Mouse (Mus musculus) adrenal gland, adult 8-10 months (tissue): ENCODE measurements around the gene Tbxa2r. TPM values are rescaled to one million over a fixed set of nuclear protein-coding genes. Genes with fewer than 3 reads are reported as not detected.
A peak's percentile ranks its signal among the peaks of the same experiment; 100 is the strongest.

Source experiments
- DNase-seq: peaks from one replicate; pipeline ENCODE4 v3.0.0; 2022
- total RNA-seq, 4 experiments: library from RNA; stranded (reverse); gene quantifications; 2 replicates each; pipeline ENCODE4 v1.2.4; 2022

Gene Tbxa2r
- total RNA-seq, 4 experiments from 2014 or later = 35.6 to 52.1 (median 42.0) TPM

GRCm38 (mm10) chr10:81346453-81347067 is 18.0 kb downstream of the Tbxa2r start:
- peak; percentile 80 for DNase-seq

DNA sequence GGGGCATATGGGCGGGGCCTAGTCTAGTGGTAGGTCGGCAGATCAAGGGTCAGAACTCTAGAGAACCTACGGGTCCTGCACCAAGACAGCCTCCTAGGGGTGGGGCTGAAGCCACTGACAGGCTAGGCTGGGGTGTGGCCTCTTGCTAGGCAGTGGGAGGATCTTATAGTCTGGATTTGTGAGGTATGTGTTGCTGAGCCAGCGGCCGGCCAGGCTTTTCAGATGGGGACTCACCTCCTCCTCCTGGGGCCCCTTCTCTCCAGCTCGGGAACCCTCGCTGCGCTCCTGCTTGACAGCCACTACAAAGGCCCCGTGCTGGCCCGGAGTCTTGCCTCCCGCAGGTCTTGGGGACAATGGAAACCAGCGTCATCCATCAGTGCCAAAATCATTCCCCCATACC is 20.6 kb downstream of the Tbxa2r start:
- DNase-seq = no peak

GRCm38 (mm10) chr10:81349961-81350350 is 21.4 kb downstream of the Tbxa2r start:
- DNase-seq = no peak

DNA sequence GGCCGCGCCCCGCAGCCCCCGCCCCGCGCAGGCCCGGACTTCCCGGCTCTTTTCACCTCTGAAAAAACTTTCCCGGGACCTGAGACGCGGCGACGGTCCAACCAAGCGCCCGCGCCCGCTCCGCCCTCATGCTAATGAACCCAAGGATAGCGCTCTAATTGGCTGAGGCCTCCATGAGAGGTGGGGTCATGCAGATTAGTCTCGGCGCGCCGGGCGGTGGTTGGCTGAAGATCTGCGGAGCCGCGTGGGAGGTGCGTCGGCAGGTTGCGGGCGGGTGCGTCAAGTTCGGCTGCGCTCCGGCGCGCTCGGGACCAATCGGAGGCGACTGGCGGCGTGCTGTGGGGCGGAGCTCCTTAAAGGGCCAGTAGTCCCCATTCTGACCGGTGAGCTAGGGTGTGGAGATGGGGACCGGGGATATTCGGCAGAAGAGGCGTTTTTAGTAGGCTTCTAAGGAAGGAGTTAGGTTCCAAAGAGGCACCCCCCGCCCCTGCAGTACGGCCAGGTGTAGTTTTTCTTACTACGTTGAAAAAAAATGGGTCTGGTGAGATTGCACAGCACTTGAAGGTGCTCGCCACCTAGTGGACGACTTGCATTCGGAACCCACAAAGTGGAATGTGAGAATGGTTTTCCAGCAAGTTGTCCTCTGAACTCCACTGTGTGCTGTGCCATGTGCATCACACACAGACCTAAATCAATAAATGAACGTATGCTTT is 22.0 kb downstream of the Tbxa2r start, which contains the start of gene Hmg20b:
Gene Hmg20b, minus strand, starts transcription at position 130 of the 713 bp plus-strand sequence.
- DNase-seq = peak; percentile 99

DNA sequence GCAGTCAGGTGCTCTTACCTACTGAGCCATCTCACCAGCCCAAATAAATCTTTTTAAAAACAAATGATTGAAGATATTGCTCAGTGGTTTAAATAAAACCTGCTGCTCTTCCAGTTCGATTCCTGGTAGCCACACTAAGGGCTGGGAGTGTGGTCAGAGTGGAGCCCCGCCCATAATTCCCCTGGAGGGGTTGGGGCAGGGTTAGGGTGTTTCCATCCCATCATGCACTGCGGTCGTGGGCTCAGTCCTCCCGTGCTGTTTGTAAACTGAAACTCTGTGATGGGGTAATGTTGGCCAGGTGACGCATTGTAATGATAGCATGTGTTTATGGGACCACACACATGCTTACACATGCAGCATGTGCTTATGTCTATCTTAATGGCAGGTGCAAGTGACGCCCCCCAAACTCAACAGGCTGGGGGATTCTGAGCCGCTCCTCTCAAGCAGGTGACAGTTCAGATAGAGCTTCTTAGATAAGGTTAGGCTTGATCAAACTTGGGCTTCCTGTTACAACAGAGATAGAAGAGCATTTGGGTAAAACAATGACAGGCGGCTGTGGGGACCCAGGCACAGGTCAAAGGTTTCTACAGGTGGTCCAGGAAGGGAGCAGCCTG is 23.3 kb downstream of the Tbxa2r start:
- DNase-seq = no peak

DNA sequence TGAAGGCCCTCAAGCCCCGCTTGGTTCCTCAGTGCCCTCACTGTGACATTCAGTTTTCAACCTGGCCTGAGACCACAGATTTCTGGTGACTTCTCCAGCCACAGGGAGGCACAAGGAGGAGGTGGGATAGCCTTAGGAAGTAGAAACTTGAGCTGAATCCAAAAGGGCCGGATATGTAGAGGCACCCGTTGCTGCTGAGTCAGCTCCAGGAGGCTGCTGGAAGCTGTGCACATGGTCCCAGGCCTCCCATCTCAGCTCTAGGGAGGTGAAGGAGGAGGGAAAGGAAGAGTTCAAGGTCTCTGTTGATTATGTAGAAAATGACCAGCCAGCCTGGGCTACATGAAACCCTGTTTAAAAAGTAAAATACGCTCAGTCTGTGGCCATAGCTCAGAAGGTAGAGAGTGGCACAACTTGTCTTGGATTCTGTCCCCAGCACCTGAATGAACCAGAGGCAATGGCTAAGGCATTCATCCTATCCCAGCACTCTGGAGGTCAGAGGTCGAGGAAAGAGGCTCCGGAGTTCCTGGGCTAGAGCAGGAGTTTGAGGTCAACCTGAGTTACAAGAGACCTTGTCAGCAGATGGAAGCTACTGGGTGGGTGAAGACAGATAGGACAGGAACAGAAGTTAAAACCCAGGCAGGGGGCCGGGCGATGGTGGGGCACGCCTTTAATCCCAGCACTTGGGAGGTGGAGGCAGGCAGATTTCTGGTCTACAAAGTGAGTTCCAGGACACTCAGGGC is 26.4 kb downstream of the Tbxa2r start:
- DNase-seq = no peak

- DNase-seq = no peak
Observed at GRCm38 (mm10) chr10:81355533-81355932, 27.0 kb downstream of the Tbxa2r start.

GRCm38 (mm10) chr10:81356352-81356990 is 27.9 kb downstream of the Tbxa2r start:
- no peak for DNase-seq

DNA sequence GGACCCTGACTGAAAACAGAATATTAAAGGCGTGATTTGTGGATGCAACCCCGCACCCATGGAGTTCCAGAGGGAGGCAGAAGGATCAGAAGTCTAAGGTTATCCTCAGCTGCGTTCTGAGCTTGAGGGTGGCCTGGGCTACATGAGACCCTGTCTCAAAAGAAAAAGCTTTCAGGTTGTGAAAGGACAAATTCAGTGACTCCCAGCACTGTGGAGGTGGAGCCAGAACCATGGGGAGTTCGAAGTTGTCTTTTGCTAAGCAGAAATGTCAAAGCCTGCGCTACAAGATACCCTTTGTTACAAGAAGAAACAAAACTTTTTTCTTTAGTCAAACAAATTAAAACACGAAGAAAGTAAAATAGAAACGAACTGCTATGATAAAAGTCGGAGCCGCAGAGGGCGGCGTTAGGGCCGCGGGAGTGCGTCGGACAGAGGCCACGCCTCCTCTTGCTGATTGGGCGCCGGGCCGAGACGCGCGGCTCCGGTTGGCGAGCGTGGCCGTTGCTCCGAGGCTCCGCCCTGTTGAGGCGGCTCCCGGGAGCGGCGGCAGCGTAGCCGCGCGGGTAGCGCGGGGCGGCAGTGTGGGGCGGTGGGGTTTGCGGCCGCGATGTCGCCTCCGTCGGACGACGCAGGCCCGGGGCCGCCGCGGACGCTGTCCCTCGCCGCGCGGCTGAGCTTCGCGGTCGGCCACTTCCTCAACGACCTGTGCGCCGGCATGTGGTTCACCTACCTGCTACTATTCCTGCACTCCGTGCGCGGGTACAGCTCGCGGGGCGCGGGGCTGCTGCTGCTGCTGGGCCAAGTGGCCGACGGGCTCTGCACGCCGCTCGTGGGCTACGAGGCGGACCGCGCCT is 28.7 kb downstream of the Tbxa2r start, which contains the start of gene Mfsd12:
Gene Mfsd12, plus strand, starts transcription at position 501 of the 854 bp plus-strand sequence.
- DNase-seq = peak; percentile 85

DNA sequence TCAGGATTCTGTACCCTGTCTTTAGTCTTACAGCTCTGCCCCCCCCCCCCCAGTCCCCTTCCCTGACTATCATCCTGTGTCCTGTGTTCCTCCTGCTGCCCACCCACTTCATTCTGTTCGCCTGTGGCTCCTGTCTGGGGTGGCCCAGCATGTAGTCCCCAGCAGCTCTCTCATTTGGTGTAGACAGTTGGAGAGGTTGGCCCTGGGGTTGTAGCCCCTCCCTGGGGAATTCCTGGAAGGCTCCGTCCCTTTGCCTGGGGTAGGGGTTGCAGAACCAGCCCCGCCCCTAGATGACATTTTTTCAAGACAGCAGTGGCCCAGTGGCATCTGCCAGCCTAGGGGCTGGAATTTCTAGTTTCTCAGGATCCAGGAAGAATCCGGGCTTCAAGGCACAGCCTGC is 29.7 kb downstream of the Tbxa2r start:
- DNase-seq = no peak

DNA sequence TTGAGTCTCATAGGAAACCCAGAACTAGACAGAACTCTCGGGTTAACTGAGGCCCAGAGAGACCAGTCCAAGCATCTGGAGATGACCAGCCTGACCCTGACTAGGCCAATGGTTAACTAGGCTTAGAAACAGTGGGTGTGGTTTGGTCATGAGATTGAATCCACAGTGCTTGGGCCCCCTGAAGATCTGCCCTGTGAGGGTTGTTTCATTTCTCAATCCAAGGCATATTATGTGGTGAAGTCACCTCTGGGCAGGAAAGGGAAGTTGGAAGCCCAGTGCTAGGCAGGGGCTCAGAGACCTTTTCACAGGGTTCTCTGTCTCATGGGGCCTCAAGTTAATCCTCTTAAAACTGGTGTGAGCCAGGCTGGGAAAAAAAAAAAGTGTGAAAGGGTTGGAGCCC is 30.3 kb downstream of the Tbxa2r start:
- no peak for DNase-seq

DNA sequence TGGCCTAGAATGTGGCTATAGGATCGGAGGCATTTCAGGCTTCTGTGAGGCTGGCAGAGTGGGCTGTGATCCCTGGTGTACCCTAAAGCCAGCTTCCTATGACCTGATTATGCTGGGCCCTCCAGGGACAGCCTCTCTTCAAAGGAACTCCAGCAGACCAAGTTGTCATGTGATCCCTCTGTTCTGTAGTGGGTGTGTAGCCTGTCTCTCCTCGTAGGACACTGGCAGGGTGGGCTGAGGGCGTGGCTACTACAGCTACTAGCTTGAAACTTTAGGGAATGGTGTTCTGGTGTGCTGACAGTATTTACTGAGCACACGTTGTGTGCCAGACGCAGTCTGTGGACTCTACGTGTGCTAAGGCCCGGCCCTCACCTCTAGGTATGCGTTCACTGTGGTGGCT is 32.2 kb downstream of the Tbxa2r start:
- no peak for DNase-seq

GRCm38 (mm10) chr10:81362336-81362949 is 33.9 kb downstream of the Tbxa2r start:
- DNase-seq = no peak

- no peak for DNase-seq
Observed at GRCm38 (mm10) chr10:81363436-81364346, 35.2 kb downstream of the Tbxa2r start.

DNA sequence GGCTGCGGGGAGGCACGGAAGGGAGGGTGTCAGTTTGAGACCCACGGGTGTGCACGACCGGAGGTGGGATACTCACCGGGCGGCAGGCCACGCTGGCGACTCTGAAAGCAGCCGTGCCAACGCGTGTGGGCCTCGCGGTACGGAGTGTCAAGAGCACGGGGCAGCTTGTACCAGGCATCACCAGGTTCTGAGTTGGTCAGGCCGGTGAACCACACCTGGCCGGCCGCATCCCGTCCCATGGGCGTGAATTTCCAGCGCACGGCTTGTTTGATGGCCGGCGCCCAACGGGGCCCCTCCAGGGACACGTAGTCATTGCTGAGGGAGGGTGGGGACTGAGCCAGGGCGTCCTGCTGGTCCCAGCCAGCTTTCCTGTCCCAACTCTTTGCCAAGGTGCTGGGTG is 36.1 kb downstream of the Tbxa2r start:
- no peak for DNase-seq

DNA sequence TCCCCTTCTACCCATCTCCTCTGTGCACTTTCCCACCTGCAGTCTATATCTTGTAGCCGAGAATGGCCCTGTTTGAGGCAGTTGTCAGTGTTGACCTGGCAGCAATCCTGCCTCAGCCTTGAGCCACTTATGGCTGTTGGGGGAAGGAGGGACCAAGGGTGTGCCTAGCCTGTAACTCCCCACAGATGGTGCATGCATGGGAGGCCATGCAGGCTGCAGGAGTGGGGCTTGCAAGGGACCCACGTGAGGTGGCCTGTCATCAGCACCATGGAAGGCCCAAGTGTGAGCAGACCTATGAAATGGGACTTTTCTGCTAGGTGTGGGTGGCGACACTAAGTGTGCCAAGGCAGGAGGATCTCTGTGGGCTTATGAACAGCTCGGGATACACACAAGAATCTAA is 36.5 kb downstream of the Tbxa2r start:
- DNase-seq = no peak

DNA sequence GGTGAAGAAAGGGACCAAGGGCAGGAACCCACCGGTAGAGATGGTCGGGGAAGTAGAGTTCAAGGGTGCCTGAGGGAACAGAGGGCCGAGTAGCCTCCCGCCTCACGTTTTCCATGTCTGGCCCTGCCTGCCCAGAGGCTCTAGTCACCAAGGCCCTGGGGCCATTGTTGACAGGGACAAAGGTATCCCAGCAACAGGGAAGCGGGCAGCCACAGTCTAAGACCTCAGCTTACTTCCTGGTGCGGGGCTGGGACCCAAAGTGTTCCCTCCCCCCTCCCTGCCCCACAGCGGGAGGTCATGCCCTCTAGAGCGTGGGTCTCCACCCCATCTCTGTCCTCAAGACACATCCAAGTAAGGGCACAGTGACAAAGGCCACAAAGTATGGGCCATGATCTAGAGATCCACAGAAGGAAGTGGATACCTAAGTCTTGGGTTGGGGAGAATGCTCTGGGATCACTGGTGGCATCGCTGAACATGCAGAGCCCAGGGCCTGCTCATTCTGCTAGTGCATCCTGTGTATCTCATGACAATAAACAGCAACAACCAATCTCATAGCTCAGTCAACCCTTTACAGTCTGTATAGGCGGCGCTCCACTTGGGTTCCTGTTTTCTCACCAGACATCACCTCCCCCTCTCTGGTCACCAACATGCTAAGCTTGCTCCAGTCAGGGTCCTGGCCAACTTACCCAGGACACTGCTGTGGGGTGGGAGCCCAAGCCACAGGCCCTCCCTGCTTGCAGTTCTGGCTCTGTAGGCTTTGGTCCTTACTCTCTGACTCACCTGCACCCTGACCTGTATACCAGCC is 37.3 kb downstream of the Tbxa2r start, which contains the start of gene 4930404N11Rik:
Gene 4930404N11Rik, minus strand, starts transcription at position 145 of the 805 bp plus-strand sequence.
- DNase-seq = no peak

- DNase-seq = no peak
Observed at GRCm38 (mm10) chr10:81366477-81367206, 38.1 kb downstream of the Tbxa2r start.
